Mouse (Mus musculus): ENCODE data around the gene Sec23b. TPM values are rescaled to one million over a fixed set of nuclear protein-coding genes. Genes with fewer than 3 reads are reported as not detected.

Gene Sec23b
- polyA plus RNA-seq, 1 experiment from 2014 or later: 123 TPM

- H3K4me1 ChIP-seq (ENCODE audit: insufficient read depth, low read length): no peaks in the 10 kb centered on the region
- no peak overlapping the region for H3K9ac ChIP-seq (replicated peaks; ENCODE audit: low read length)
- H3K4me2 ChIP-seq (replicated peaks; ENCODE audit: low read depth, low read length): no peak overlapping the region
- no peak overlapping the region for H3K4me3 ChIP-seq (ENCODE audit: low read length)
- no peaks in the 10 kb centered on the region for H3K27me3 ChIP-seq (ENCODE audit: insufficient read depth, low read length)
- 20% methylated on average over 5 of the region's 5 CpGs for WGBS
- H3K27ac ChIP-seq (ENCODE audit: low read length): no peak overlapping the region
- peaks cover 4% of the 10 kb centered on the region; the same call in 1 of the 2 replicates for H3K9me3 ChIP-seq (ENCODE audit: low read length)
- peaks cover 6% of the 10 kb centered on the region for H3K36me3 ChIP-seq (ENCODE audit: insufficient read depth, low read length)
- ATAC-seq (ENCODE audit: low FRiP score, low TSS enrichment): peak; percentile 69; the same call in 1 of the 2 replicates
Observed at GRCm38 (mm10) chr2:144635644-144636320, 79.8 kb downstream of the Sec23b start.

- no peak overlapping the region for H3K4me2 ChIP-seq (replicated peaks; ENCODE audit: low read depth, low read length)
- H3K9ac ChIP-seq (replicated peaks; ENCODE audit: low read length): no peak overlapping the region
- H3K27me3 ChIP-seq (ENCODE audit: insufficient read depth, low read length): no peaks in the 10 kb centered on the region
- 69% methylated on average over 4 of the region's 4 CpGs for WGBS
- no peak overlapping the region for H3K4me3 ChIP-seq (ENCODE audit: low read length)
- no peak overlapping the region for H3K27ac ChIP-seq (ENCODE audit: low read length)
- ATAC-seq (ENCODE audit: low FRiP score, low TSS enrichment): no peak
- H3K36me3 ChIP-seq (ENCODE audit: insufficient read depth, low read length): peaks cover 6% of the 10 kb centered on the region
- peaks cover 3% of the 10 kb centered on the region; the same call in 1 of the 2 replicates for H3K9me3 ChIP-seq (ENCODE audit: low read length)
- no peaks in the 10 kb centered on the region for H3K4me1 ChIP-seq (ENCODE audit: insufficient read depth, low read length)
Observed at GRCm38 (mm10) chr2:144637204-144637603, 81.2 kb downstream of the Sec23b start.

GRCm38 (mm10) chr2:144637671-144638395 lies 81.8 kb downstream of the Sec23b start:
- Histone ChIP-seq H3K9ac (replicated peaks; ENCODE audit: low read length) (no peak overlapping the region), H3K27ac (ENCODE audit: low read length) (no peak overlapping the region), H3K9me3 (ENCODE audit: low read length) (no peaks in the 10 kb centered on the region), H3K36me3 (ENCODE audit: insufficient read depth, low read length) (no peaks in the 10 kb centered on the region), H3K4me2 (replicated peaks; ENCODE audit: low read depth, low read length) (no peak overlapping the region), H3K4me3 (ENCODE audit: low read length) (no peak overlapping the region), H3K27me3 (ENCODE audit: insufficient read depth, low read length) (no peaks in the 10 kb centered on the region), H3K4me1 (ENCODE audit: insufficient read depth, low read length) (no peaks in the 10 kb centered on the region)
- ATAC-seq (ENCODE audit: low FRiP score, low TSS enrichment): no peak
- 83% methylated on average over 10 of the region's 12 CpGs for WGBS

GRCm38 (mm10) chr2:144638719-144639118 lies 82.7 kb downstream of the Sec23b start:
- 58% methylated on average over 4 of the region's 4 CpGs for WGBS
- Histone ChIP-seq H3K9me3 (ENCODE audit: low read length) (no peaks in the 10 kb centered on the region), H3K4me1 (ENCODE audit: insufficient read depth, low read length) (no peaks in the 10 kb centered on the region; the same call in 1 of the 2 replicates), H3K36me3 (ENCODE audit: insufficient read depth, low read length) (no peaks in the 10 kb centered on the region), H3K4me3 (ENCODE audit: low read length) (no peak overlapping the region), H3K27ac (ENCODE audit: low read length) (no peak overlapping the region), H3K4me2 (replicated peaks; ENCODE audit: low read depth, low read length) (no peak overlapping the region), H3K9ac (replicated peaks; ENCODE audit: low read length) (no peak overlapping the region), H3K27me3 (ENCODE audit: insufficient read depth, low read length) (no peaks in the 10 kb centered on the region)
- ATAC-seq (ENCODE audit: low FRiP score, low TSS enrichment): no peak

- WGBS: 76% methylated on average over 7 of the region's 7 CpGs
- H3K36me3 ChIP-seq (ENCODE audit: insufficient read depth, low read length): no peaks in the 10 kb centered on the region
- no peak for ATAC-seq (ENCODE audit: low FRiP score, low TSS enrichment)
- no peaks in the 10 kb centered on the region; the same call in 1 of the 2 replicates for H3K4me1 ChIP-seq (ENCODE audit: insufficient read depth, low read length)
- H3K4me3 ChIP-seq (ENCODE audit: low read length): no peak overlapping the region
- no peaks in the 10 kb centered on the region for H3K9me3 ChIP-seq (ENCODE audit: low read length)
- H3K4me2 ChIP-seq (replicated peaks; ENCODE audit: low read depth, low read length): no peak overlapping the region
- H3K27ac ChIP-seq (ENCODE audit: low read length): no peak overlapping the region
- no peak overlapping the region for H3K9ac ChIP-seq (replicated peaks; ENCODE audit: low read length)
- no peaks in the 10 kb centered on the region for H3K27me3 ChIP-seq (ENCODE audit: insufficient read depth, low read length)
Observed at GRCm38 (mm10) chr2:144640101-144640500, 84.1 kb downstream of the Sec23b start.

Small RNA genes within 50 kb of the gene (microRNA-seq; reads per million reads assigned to microRNA genes)
- not detected for gene Gm24823

Other genes with a start within 250 kb of the Sec23b start
- 1.1 and 1.2 TPM in 2 replicates for gene Ovol2, start 224.1 kb upstream of the Sec23b start, polyA plus RNA-seq (2015; fragmentation: Nextera tagmentation; extraction: Ambion mirVana)
- 52.5 and 57.0 TPM in 2 replicates for gene Kat14, start 187.2 kb upstream of the Sec23b start, polyA plus RNA-seq (2015; fragmentation: Nextera tagmentation; extraction: Ambion mirVana)
- 0.56 TPM in 1 of 2 replicates, not detected in the other for gene Pet117, start 187.2 kb upstream of the Sec23b start, polyA plus RNA-seq (2015; fragmentation: Nextera tagmentation; extraction: Ambion mirVana)
- 1.2 and 1.4 TPM in 2 replicates for gene Dzank1, start 28.8 kb upstream of the Sec23b start, polyA plus RNA-seq (2015; fragmentation: Nextera tagmentation; extraction: Ambion mirVana)
- 27.0 and 31.6 TPM in 2 replicates for gene Polr3f, start 28.5 kb upstream of the Sec23b start, polyA plus RNA-seq (2015; fragmentation: Nextera tagmentation; extraction: Ambion mirVana)
- gene Rbbp9, start 5.4 kb upstream of the Sec23b start, polyA plus RNA-seq (2015; fragmentation: Nextera tagmentation; extraction: Ambion mirVana): 95.7 and 99.2 TPM in 2 replicates
- gene Smim26, start 37.8 kb downstream of the Sec23b start, polyA plus RNA-seq (2015; fragmentation: Nextera tagmentation; extraction: Ambion mirVana): 33.1 and 39.5 TPM in 2 replicates
- gene Dtd1, start 43.7 kb downstream of the Sec23b start, polyA plus RNA-seq (2015; fragmentation: Nextera tagmentation; extraction: Ambion mirVana): 46.9 and 47.0 TPM in 2 replicates